ENCODE assay signal across 8 mouse cellular contexts in genomic region chr5:103752665-103753510, GRCm38 (mm10).
A peak's percentile ranks its signal among the peaks of the same experiment; 100 is the strongest.
DNase-seq lines count a peak whose midpoint lies in the region; ATAC-seq and TF ChIP-seq lines count a peak whose summit lies in the region.

No protein-coding gene starts in this region.

- H3K36me3 ChIP-seq in heart, embryonic 14.5 days (ENCODE audit: control insufficient read depth, insufficient read depth, low read length): no peaks in the 10 kb centered on the region
- H3K36me3 ChIP-seq in kidney, postnatal 0 days (ENCODE audit: insufficient read depth, low read length): no peaks in the 10 kb centered on the region
- H3K36me3 ChIP-seq in macrophage (ENCODE audit: inconsistent target): no peaks in the 10 kb centered on the region

- H3K79me2 ChIP-seq in macrophage (ENCODE audit: inconsistent target): peaks cover 83% of the 10 kb centered on the region

- H3K9ac ChIP-seq in heart, embryonic 14.5 days (ENCODE audit: low read length): peak overlapping the region; percentile 88
- peak overlapping the region; percentile 87 for H3K9ac ChIP-seq in kidney, postnatal 0 days (ENCODE audit: low read depth, low read length)

- peak; percentile 54 to 62 for DNase-seq in CD8-positive naive resting alpha-beta T cell, adult 2 months (ENCODE audit: low read depth in 2 of 2, low spot score in 2 of 2)
- DNase-seq in ZHBTc4 (ENCODE audit: low read depth, low spot score): peak; percentile 56
- DNase-seq in embryo, embryonic 9.5 days (ENCODE audit: extremely low spot score): peak; percentile 55
- peak; percentile 55 for DNase-seq in kidney, postnatal 0 days (ENCODE audit: low spot score)
- DNase-seq in spleen, adult 18-20 months: peak; percentile 52 to 56
- DNase-seq in layer of hippocampus, adult 9-11 months: no peak

- no peaks in the 10 kb centered on the region for H3K9me3 ChIP-seq in heart, embryonic 14.5 days (ENCODE audit: control insufficient read depth, low read length)
- H3K9me3 ChIP-seq in kidney, postnatal 0 days (replicated peaks; ENCODE audit: low read length): no peaks in the 10 kb centered on the region

- H3K27ac ChIP-seq in heart, embryonic 14.5 days (replicated peaks in 1 of 2; ENCODE audit: control insufficient read depth in 1 of 2, insufficient read depth in 1 of 2, low read depth in 2 of 2, low read length in 2 of 2): peak overlapping the region; percentile 78 to 98
- H3K27ac ChIP-seq in kidney, postnatal 0 days: peak overlapping the region; percentile 98
- H3K27ac ChIP-seq in macrophage: peak overlapping the region; percentile 91

- H3K4me2 ChIP-seq in heart, embryonic 14.5 days (ENCODE audit: low read length): peak overlapping the region; percentile 83
- H3K4me2 ChIP-seq in kidney, postnatal 0 days (ENCODE audit: low read length): peak overlapping the region; percentile 83

- ATAC-seq in heart, embryonic 14.5 days (ENCODE audit: insufficient number of reproducible peaks, insufficient read depth, low FRiP score, low read depth): no peak
- ATAC-seq in kidney, postnatal 0 days (replicated peaks; ENCODE audit: low FRiP score, low read depth): no peak

- H3K27me3 ChIP-seq in heart, embryonic 14.5 days (ENCODE audit: control insufficient read depth, insufficient read depth, low read length): no peaks in the 10 kb centered on the region
- H3K27me3 ChIP-seq in kidney, postnatal 0 days (ENCODE audit: insufficient read depth, low read length): no peaks in the 10 kb centered on the region

- H3K4me3 ChIP-seq in heart, embryonic 14.5 days (ENCODE audit: control insufficient read depth in 1 of 2, insufficient read depth in 1 of 2, low read depth in 1 of 2, low read length in 2 of 2): peak overlapping the region; percentile 69 to 80
- H3K4me3 ChIP-seq in kidney, postnatal 0 days (replicated peaks; ENCODE audit: low read depth, low read length): peak overlapping the region; percentile 76
- peak overlapping the region; percentile 59 for H3K4me3 ChIP-seq in macrophage (ENCODE audit: inconsistent target)

- peaks cover 5 to 10% of the 10 kb centered on the region in 2 experiments; a peak in 3 of 4 replicates for H3K4me1 ChIP-seq in heart, embryonic 14.5 days (ENCODE audit: control insufficient read depth in 2 of 2, insufficient read depth in 2 of 2, low read length in 2 of 2)
- 0 out of 2 replicates have a peak, but pooled peaks cover 2% of the 10 kb centered on the region for H3K4me1 ChIP-seq in kidney, postnatal 0 days (replicated peaks; ENCODE audit: insufficient read depth, low read length)

- WGBS in heart, embryonic 14.5 days: 1% methylated on average over 23 of the region's 23 CpGs
- WGBS in kidney, postnatal 0 days: 4% methylated on average over 23 of the region's 23 CpGs
- WGBS in macrophage (ENCODE audit: missing documents): 1% methylated on average over 23 of the region's 23 CpGs

- no peak for TF ChIP-seq CTCF in kidney, postnatal 0 days (IDR thresholded peaks at IDR 0.05; ENCODE audit: low read depth)
